Mouse (Mus musculus): ENCODE data around the gene Nyap2.

GRCm38 (mm10) chr1:81307407-81307806 is 230.7 kb downstream of the Nyap2 start:
- TF ChIP-seq GATA1 (IDR thresholded peaks at IDR 0.05; ENCODE audit: borderline replicate concordance, low read length) (no peak), FLI1 (IDR thresholded peaks at IDR 0.05; ENCODE audit: low read length) (no peak)
